Mouse (Mus musculus): ENCODE data around the gene Fzd2.

GRCm38 (mm10) chr11:102643891-102644382 lies 39.7 kb downstream of the Fzd2 start:
- TF ChIP-seq CTCF (IDR thresholded peaks at IDR 0.05; ENCODE audit: borderline replicate concordance, insufficient read depth, low read depth, low read length), result no peak
- no peak for TF ChIP-seq POLR2A (IDR thresholded peaks at IDR 0.05; ENCODE audit: borderline replicate concordance, insufficient read depth, low read length)
